Mouse (Mus musculus): Measurements from ENCODE around the gene Gm21885.

Gene Gm21885

GRCm38 (mm10) chr11:94268761-94269160 is 12.9 kb upstream of the Gm21885 start:
- DNase-seq (ENCODE audit: low read depth, low spot score) = no peak

- DNase-seq (ENCODE audit: low read depth, low spot score) = no peak
Observed at GRCm38 (mm10) chr11:94269906-94270305, 11.8 kb upstream of the Gm21885 start.

GRCm38 (mm10) chr11:94271015-94271414 is 10.7 kb upstream of the Gm21885 start:
- no peak for DNase-seq (ENCODE audit: low read depth, low spot score)

GRCm38 (mm10) chr11:94272960-94273927 is 8.4 kb upstream of the Gm21885 start:
- no peak for DNase-seq (ENCODE audit: low read depth, low spot score)

GRCm38 (mm10) chr11:94274206-94274867 is 7.3 kb upstream of the Gm21885 start:
- no peak for DNase-seq (ENCODE audit: low read depth, low spot score)

- DNase-seq (ENCODE audit: low read depth, low spot score) = no peak
Observed at GRCm38 (mm10) chr11:94275226-94275625, 6.4 kb upstream of the Gm21885 start.

GRCm38 (mm10) chr11:94275686-94276085 is 6.0 kb upstream of the Gm21885 start:
- no peak for DNase-seq (ENCODE audit: low read depth, low spot score)

- peak; percentile 90 for DNase-seq (ENCODE audit: low read depth, low spot score)
Observed at GRCm38 (mm10) chr11:94276869-94277337, 4.8 kb upstream of the Gm21885 start.

- DNase-seq (ENCODE audit: low read depth, low spot score) = no peak
Observed at GRCm38 (mm10) chr11:94282291-94282690, 618 bp downstream of the Gm21885 start.

- DNase-seq (ENCODE audit: low read depth, low spot score) = no peak
Observed at GRCm38 (mm10) chr11:94283536-94284099, 1.9 kb downstream of the Gm21885 start.

GRCm38 (mm10) chr11:94285886-94286574 is 4.4 kb downstream of the Gm21885 start:
- DNase-seq (ENCODE audit: low read depth, low spot score) = no peak

- no peak for DNase-seq (ENCODE audit: low read depth, low spot score)
Observed at GRCm38 (mm10) chr11:94287105-94287504, 5.4 kb downstream of the Gm21885 start.

GRCm38 (mm10) chr11:94290062-94290740 is 8.5 kb downstream of the Gm21885 start:
- DNase-seq (ENCODE audit: low read depth, low spot score) = no peak

- no peak for DNase-seq (ENCODE audit: low read depth, low spot score)
Observed at GRCm38 (mm10) chr11:94294996-94295845, 13.5 kb downstream of the Gm21885 start.

GRCm38 (mm10) chr11:94312733-94313132 is 31.1 kb downstream of the Gm21885 start:
- DNase-seq (ENCODE audit: low read depth, low spot score) = no peak

GRCm38 (mm10) chr11:94314098-94314652 is 32.5 kb downstream of the Gm21885 start:
- DNase-seq (ENCODE audit: low read depth, low spot score) = no peak

GRCm38 (mm10) chr11:94315308-94315707 is 33.6 kb downstream of the Gm21885 start:
- DNase-seq (ENCODE audit: low read depth, low spot score) = no peak

GRCm38 (mm10) chr11:94316528-94316927 is 34.9 kb downstream of the Gm21885 start:
- DNase-seq (ENCODE audit: low read depth, low spot score) = no peak

- no peak for DNase-seq (ENCODE audit: low read depth, low spot score)
Observed at GRCm38 (mm10) chr11:94317014-94317413, 35.3 kb downstream of the Gm21885 start.

GRCm38 (mm10) chr11:94317515-94317914 is 35.8 kb downstream of the Gm21885 start:
- no peak for DNase-seq (ENCODE audit: low read depth, low spot score)

Measured in embryo, embryonic 11.5 days (tissue).